Mouse (Mus musculus) heart, embryonic 16.5 days (tissue): ENCODE measurements around the gene Gatd1. TPM values are rescaled to one million over a fixed set of nuclear protein-coding genes. Genes with fewer than 3 reads are reported as not detected.

ENCODE experiments used
- ATAC-seq: fragments of 200-750 bp; cut with Nextera tagmentation; replicated peaks from 2 replicates; pipeline ENCODE4 v1.8.0; 2017; ENCODE audit warnings: moderate number of reproducible peaks; ENCODE audit not compliant: insufficient read depth, low FRiP score; ENCODE audit errors: extremely low read depth
- H3K27ac ChIP-seq: fragments of 300-500 bp; sonication (generic); 2 replicates; pipeline ENCODE4 v1.5.1; 2014; ENCODE audit warnings: mild to moderate bottlenecking, low read length, control low read depth, moderate library complexity
- H3K27me3 ChIP-seq: fragments of 300-500 bp; sonication (generic); 2 replicates; pipeline ENCODE4 v1.6.1; 2014; ENCODE audit warnings: low read length, mixed read lengths; ENCODE audit not compliant: control insufficient read depth, insufficient read depth
- H3K36me3 ChIP-seq: fragments of 300-500 bp; sonication (generic); 2 replicates; pipeline ENCODE4 v1.6.1; 2014; ENCODE audit not compliant: control insufficient read depth, insufficient read depth
- H3K4me1 ChIP-seq: fragments of 300-500 bp; sonication (generic); 2 replicates; pipeline ENCODE4 v1.6.1; 2014; ENCODE audit warnings: low read length, mixed read lengths; ENCODE audit not compliant: control insufficient read depth, insufficient read depth
- H3K4me2 ChIP-seq: fragments of 300-500 bp; sonication (generic); 2 replicates; pipeline ENCODE4 v1.6.1; 2014; ENCODE audit warnings: low read depth, mild to moderate bottlenecking, control low read depth, low read length
- H3K4me3 ChIP-seq: fragments of 300-500 bp; sonication (generic); 2 replicates; pipeline ENCODE4 v1.5.1; 2014; ENCODE audit warnings: mild to moderate bottlenecking, control low read depth, low read length
- H3K9ac ChIP-seq: fragments of 300-500 bp; sonication (generic); 2 replicates; pipeline ENCODE4 v1.6.1; 2014; ENCODE audit warnings: low read length, control low read depth
- H3K9me3 ChIP-seq: fragments of 300-500 bp; sonication (generic); replicated peaks from 2 replicates; pipeline ENCODE4 v1.6.1; 2016; ENCODE audit warnings: low read length; ENCODE audit not compliant: control insufficient read depth
- WGBS: fragments of 180-500 bp; shearing (Covaris S2); extraction: QIAGEN DNeasy Blood & Tissue Kit; methylation state at CpG from one replicate; pipeline ENCODE4 v1.1.7; 2014; 5-methylcytosine and 5-hydroxymethylcytosine counted together
- polyA plus RNA-seq: library from polyadenylated mRNA; unstranded; fragments of >200 nt; fragmentation: Nextera tagmentation; extraction: Ambion mirVana; gene quantifications from 2 replicates; pipeline ENCODE4 v1.2.1, GENCODE M21; 2015

Gatd1 gene
- 26.6 and 28.0 TPM in 2 replicates for polyA plus RNA-seq

GRCm38 (mm10) chr7:141413809-141414584 is at the start of gene Gatd1:
Gatd1 (minus strand) TSS chr7:141414136.
- under 1% methylated on average over 49 of the region's 56 CpGs for WGBS
- Histone ChIP-seq H3K27ac (peak within 1 kb of the TSS; percentile 79), H3K9ac (peak within 1 kb of the TSS; percentile 89), H3K4me1 (peaks cover 16% of the 10 kb centered on the region), H3K36me3 (peaks cover 13% of the 10 kb centered on the region), H3K4me3 (peak within 1 kb of the TSS; percentile 80), H3K27me3 (no peaks in the 10 kb centered on the region), H3K9me3 (no peaks in the 10 kb centered on the region), H3K4me2 (peak within 1 kb of the TSS; percentile 90)
- peak; percentile 94 for ATAC-seq

GRCm38 (mm10) chr7:141462333-141462821 is 48.4 kb upstream of the Gatd1 start:
- 16% methylated on average over 5 of the region's 5 CpGs for WGBS
- ATAC-seq, result no peak
- H3K4me3 ChIP-seq, result peak overlapping the region; percentile 66
- peak overlapping the region; percentile 87 for H3K4me2 ChIP-seq
- H3K9me3 ChIP-seq, result no peaks in the 10 kb centered on the region
- H3K4me1 ChIP-seq, result peaks cover 28% of the 10 kb centered on the region
- peaks cover 20% of the 10 kb centered on the region for H3K36me3 ChIP-seq
- peak overlapping the region; percentile 71 for H3K9ac ChIP-seq
- H3K27ac ChIP-seq, result peak overlapping the region; percentile 34
- H3K27me3 ChIP-seq, result peaks cover 32% of the 10 kb centered on the region

- peaks cover 27% of the 10 kb centered on the region for H3K4me1 ChIP-seq
- peaks cover 32% of the 10 kb centered on the region for H3K27me3 ChIP-seq
- H3K4me3 ChIP-seq, result peak overlapping the region; percentile 66
- H3K9me3 ChIP-seq, result no peaks in the 10 kb centered on the region
- ATAC-seq, result no peak
- H3K36me3 ChIP-seq, result peaks cover 22% of the 10 kb centered on the region
- 3% methylated on average over 59 of the region's 59 CpGs for WGBS
- peak overlapping the region; percentile 71 for H3K9ac ChIP-seq
- peak overlapping the region; percentile 34 for H3K27ac ChIP-seq
- H3K4me2 ChIP-seq, result peak overlapping the region; percentile 87
Observed at GRCm38 (mm10) chr7:141461521-141462332, 47.8 kb upstream of the Gatd1 start.

GRCm38 (mm10) chr7:141460391-141461113 is 46.6 kb upstream of the Gatd1 start, which contains the start of gene Cracr2b:
Cracr2b (plus strand) TSS chr7:141461094.
- peak within 1 kb of the TSS; percentile 71 for H3K9ac ChIP-seq
- H3K4me2 ChIP-seq, result peak within 1 kb of the TSS; percentile 87
- no peaks in the 10 kb centered on the region for H3K9me3 ChIP-seq
- peak within 1 kb of the TSS; percentile 34 for H3K27ac ChIP-seq
- H3K27me3 ChIP-seq, result peaks cover 32% of the 10 kb centered on the region
- peaks cover 33% of the 10 kb centered on the region for H3K4me1 ChIP-seq
- no peak for ATAC-seq
- H3K36me3 ChIP-seq, result peaks cover 22% of the 10 kb centered on the region
- 68% methylated on average over 15 of the region's 15 CpGs for WGBS
- peak within 1 kb of the TSS; percentile 66 for H3K4me3 ChIP-seq

- 62% methylated on average over 5 of the region's 5 CpGs for WGBS
- no peak overlapping the region for H3K27ac ChIP-seq
Observed at GRCm38 (mm10) chr7:141460001-141460390, 46.1 kb upstream of the Gatd1 start.

GRCm38 (mm10) chr7:141459301-141459711 is 45.4 kb upstream of the Gatd1 start:
- H3K9ac ChIP-seq, result no peak overlapping the region

More at GRCm38 (mm10) chr7:141460001-141460390, 46.1 kb upstream of the Gatd1 start:
- Histone ChIP-seq H3K4me3 (no peak overlapping the region), H3K4me2 (no peak overlapping the region), H3K27me3 (peaks cover 32% of the 10 kb centered on the region), H3K9ac (no peak overlapping the region), H3K36me3 (peaks cover 22% of the 10 kb centered on the region), H3K4me1 (peaks cover 29% of the 10 kb centered on the region), H3K9me3 (no peaks in the 10 kb centered on the region)
- ATAC-seq, result no peak

GRCm38 (mm10) chr7:141458661-141459060 is 44.7 kb upstream of the Gatd1 start:
- H3K4me2 ChIP-seq, result no peak overlapping the region
- no peaks in the 10 kb centered on the region for H3K9me3 ChIP-seq
- no peak overlapping the region for H3K9ac ChIP-seq
- peaks cover 29% of the 10 kb centered on the region for H3K4me1 ChIP-seq
- WGBS, result 89% methylated on average over 11 of the region's 11 CpGs
- peaks cover 21% of the 10 kb centered on the region for H3K27me3 ChIP-seq
- no peak overlapping the region for H3K4me3 ChIP-seq
- no peak for ATAC-seq
- no peak overlapping the region for H3K27ac ChIP-seq
- H3K36me3 ChIP-seq, result peaks cover 22% of the 10 kb centered on the region

More at GRCm38 (mm10) chr7:141459301-141459711, 45.4 kb upstream of the Gatd1 start:
- Histone ChIP-seq H3K4me2 (no peak overlapping the region), H3K4me3 (no peak overlapping the region), H3K9me3 (no peaks in the 10 kb centered on the region), H3K27me3 (peaks cover 28% of the 10 kb centered on the region), H3K27ac (no peak overlapping the region), H3K4me1 (peaks cover 29% of the 10 kb centered on the region), H3K36me3 (peaks cover 22% of the 10 kb centered on the region)
- 86% methylated on average over 17 of the region's 17 CpGs for WGBS
- ATAC-seq, result no peak

- H3K27me3 ChIP-seq, result peaks cover 16% of the 10 kb centered on the region
- H3K4me3 ChIP-seq, result no peak overlapping the region
- no peak overlapping the region for H3K4me2 ChIP-seq
- H3K36me3 ChIP-seq, result peaks cover 22% of the 10 kb centered on the region
- no peak overlapping the region for H3K27ac ChIP-seq
- 77% methylated on average over 15 of the region's 15 CpGs for WGBS
- no peak for ATAC-seq
- peaks cover 29% of the 10 kb centered on the region for H3K4me1 ChIP-seq
- H3K9ac ChIP-seq, result no peak overlapping the region
- H3K9me3 ChIP-seq, result no peaks in the 10 kb centered on the region
Observed at GRCm38 (mm10) chr7:141457986-141458660, 44.2 kb upstream of the Gatd1 start.
